Mouse (Mus musculus) kidney, embryonic 14.5 days (tissue): ENCODE results near the gene Pappa. TPM values are rescaled to one million over a fixed set of nuclear protein-coding genes. Genes with fewer than 3 reads are reported as not detected.

Experiments used
- ATAC-seq: fragments of 200-750 bp; cut with Nextera tagmentation; 2 replicates; pipeline ENCODE4 v1.8.0; 2017; ENCODE audit warnings: moderate number of reproducible peaks, mild to moderate bottlenecking, moderate TSS enrichment, moderate library complexity; ENCODE audit not compliant: low FRiP score, low TSS enrichment
- H3K27ac ChIP-seq: fragments of 300-500 bp; sonication (generic); 2 replicates; pipeline ENCODE4 v1.5.1; 2014; ENCODE audit warnings: low read depth, mild to moderate bottlenecking, low read length, moderate library complexity, mixed read lengths
- H3K27me3 ChIP-seq: fragments of 300-500 bp; sonication (generic); 2 replicates; pipeline ENCODE4 v1.6.1; 2014; ENCODE audit warnings: mild to moderate bottlenecking, low read length; ENCODE audit not compliant: control insufficient read depth, insufficient read depth
- H3K36me3 ChIP-seq: fragments of 300-500 bp; sonication (generic); 2 replicates; pipeline ENCODE4 v1.6.1; 2014; ENCODE audit warnings: low read length, mixed read lengths; ENCODE audit not compliant: control insufficient read depth, insufficient read depth
- H3K4me1 ChIP-seq: fragments of 300-500 bp; sonication (generic); 2 replicates; pipeline ENCODE4 v1.6.1; 2014; ENCODE audit warnings: low read length, mixed read lengths; ENCODE audit not compliant: control insufficient read depth, insufficient read depth
- H3K4me2 ChIP-seq: fragments of 300-500 bp; sonication (generic); replicated peaks from 2 replicates; pipeline ENCODE4 v1.6.1; 2014; ENCODE audit warnings: low read depth, mild to moderate bottlenecking, low read length
- H3K4me3 ChIP-seq: fragments of 300-500 bp; sonication (generic); 2 replicates; pipeline ENCODE4 v1.5.1; 2014; ENCODE audit warnings: mild to moderate bottlenecking, low read length
- H3K9ac ChIP-seq: fragments of 300-500 bp; sonication (generic); 2 replicates; pipeline ENCODE4 v1.6.1; 2014; ENCODE audit warnings: low read depth, mild to moderate bottlenecking, low read length, moderate library complexity
- H3K9me3 ChIP-seq: fragments of 300-500 bp; sonication (generic); 2 replicates; pipeline ENCODE4 v1.6.1; 2016; ENCODE audit warnings: low read length; ENCODE audit not compliant: control insufficient read depth
- WGBS: fragments of 180-500 bp; shearing (Covaris S2); extraction: QIAGEN DNeasy Blood & Tissue Kit; methylation state at CpG from one replicate; pipeline ENCODE4 v1.1.7; 2014; 5-methylcytosine and 5-hydroxymethylcytosine counted together
- polyA plus RNA-seq: library from polyadenylated mRNA; unstranded; fragments of >200 nt; fragmentation: Nextera tagmentation; extraction: Ambion mirVana; gene quantifications from 2 replicates; pipeline ENCODE4 v1.2.1, GENCODE M21; 2014

Gene Pappa
- polyA plus RNA-seq, 1 experiment from 2014 or later = 3.7 TPM

GRCm38 (mm10) chr4:65402836-65403634 is 279.1 kb downstream of the Pappa start:
- no peaks in the 10 kb centered on the region for H3K36me3 ChIP-seq
- WGBS = 37% methylated on average over 6 of the region's 6 CpGs
- no peak overlapping the region for H3K4me3 ChIP-seq
- H3K4me2 ChIP-seq = no peak overlapping the region
- H3K4me1 ChIP-seq = no peaks in the 10 kb centered on the region
- no peaks in the 10 kb centered on the region for H3K9me3 ChIP-seq
- no peak overlapping the region for H3K27ac ChIP-seq
- no peak overlapping the region for H3K9ac ChIP-seq
- peak; percentile 90 for ATAC-seq
- no peaks in the 10 kb centered on the region for H3K27me3 ChIP-seq
